Mouse (Mus musculus): ENCODE results near the gene Tvp23b.

GRCm38 (mm10) chr11:62875696-62876095 is 3.6 kb upstream of the Tvp23b start:
- TF ChIP-seq CTCF (IDR thresholded peaks at IDR 0.05; ENCODE audit: extremely low read depth, insufficient read length, insufficient replicate concordance, low read depth, low read length), result no peak
- no peak for TF ChIP-seq POLR2A (IDR thresholded peaks at IDR 0.05; ENCODE audit: low read depth, low read length)
